Mouse (Mus musculus): Measurements from ENCODE around the gene Farsa.

The Farsa gene

GRCm38 (mm10) chr8:84834866-84835855 is 21.6 kb upstream of the Farsa start:
- peak in 1 of 2 experiments; percentile 76 for DNase-seq

- no peak for DNase-seq
Observed at GRCm38 (mm10) chr8:84837149-84837911, 19.5 kb upstream of the Farsa start.

GRCm38 (mm10) chr8:84837912-84838470 is 18.8 kb upstream of the Farsa start:
- no peak for DNase-seq

DNA sequence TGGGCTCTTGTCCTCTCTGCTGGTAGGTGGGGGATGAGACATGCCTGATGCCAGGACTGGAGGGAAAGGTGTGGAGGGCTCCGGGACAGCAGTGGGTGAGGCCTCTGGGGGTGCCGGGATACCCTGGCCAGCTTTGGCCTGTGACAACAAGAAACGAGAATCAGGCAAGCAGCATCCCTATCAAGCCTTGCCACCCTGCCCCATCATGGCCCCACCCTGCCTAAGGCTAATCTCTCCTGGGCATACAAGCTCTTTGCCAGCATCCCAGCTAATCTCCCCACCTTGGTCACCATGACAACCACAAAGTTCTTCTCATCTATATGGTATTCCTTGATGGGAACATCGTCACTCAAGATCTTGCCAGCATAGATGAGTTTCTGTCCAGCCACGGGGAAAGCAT is 18.3 kb upstream of the Farsa start:
- no peak for DNase-seq

DNA sequence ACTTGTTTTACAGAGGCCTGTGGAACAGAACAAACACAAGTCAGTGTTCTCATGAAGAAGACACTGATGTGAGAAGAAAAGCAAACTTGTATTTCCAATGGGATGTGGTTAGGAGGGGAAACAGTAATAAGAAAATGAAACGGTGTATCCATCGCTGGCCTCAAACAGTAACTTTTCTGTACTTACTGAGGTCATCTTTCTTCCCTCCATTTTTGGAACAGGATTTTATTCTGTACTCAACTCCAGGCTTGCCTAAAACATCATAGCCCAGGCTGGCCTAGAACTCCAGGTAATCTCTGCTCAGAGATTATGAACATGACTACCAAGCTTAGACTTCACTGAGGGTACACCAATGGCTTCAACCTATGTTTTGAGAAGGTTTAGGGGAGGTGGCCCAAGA is 17.4 kb upstream of the Farsa start:
- DNase-seq: no peak

DNA sequence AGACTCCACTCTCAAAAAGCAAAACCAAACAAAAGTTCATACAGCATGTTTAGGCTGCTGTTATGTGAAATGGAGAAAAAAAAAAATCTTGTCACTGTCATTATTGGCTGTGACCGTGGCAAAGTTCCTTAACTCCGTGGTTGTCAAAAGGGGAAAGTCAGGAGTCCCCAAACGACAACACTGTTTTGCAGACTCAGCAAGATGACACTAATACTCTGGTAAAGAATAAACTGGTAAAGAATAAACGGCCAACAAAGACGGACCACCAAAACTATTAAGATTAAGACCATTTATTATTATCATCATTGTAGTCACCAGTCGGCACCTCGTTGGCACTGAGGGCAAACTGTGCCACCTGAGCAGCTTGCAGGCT is 16.9 kb upstream of the Farsa start:
- no peak for DNase-seq

DNA sequence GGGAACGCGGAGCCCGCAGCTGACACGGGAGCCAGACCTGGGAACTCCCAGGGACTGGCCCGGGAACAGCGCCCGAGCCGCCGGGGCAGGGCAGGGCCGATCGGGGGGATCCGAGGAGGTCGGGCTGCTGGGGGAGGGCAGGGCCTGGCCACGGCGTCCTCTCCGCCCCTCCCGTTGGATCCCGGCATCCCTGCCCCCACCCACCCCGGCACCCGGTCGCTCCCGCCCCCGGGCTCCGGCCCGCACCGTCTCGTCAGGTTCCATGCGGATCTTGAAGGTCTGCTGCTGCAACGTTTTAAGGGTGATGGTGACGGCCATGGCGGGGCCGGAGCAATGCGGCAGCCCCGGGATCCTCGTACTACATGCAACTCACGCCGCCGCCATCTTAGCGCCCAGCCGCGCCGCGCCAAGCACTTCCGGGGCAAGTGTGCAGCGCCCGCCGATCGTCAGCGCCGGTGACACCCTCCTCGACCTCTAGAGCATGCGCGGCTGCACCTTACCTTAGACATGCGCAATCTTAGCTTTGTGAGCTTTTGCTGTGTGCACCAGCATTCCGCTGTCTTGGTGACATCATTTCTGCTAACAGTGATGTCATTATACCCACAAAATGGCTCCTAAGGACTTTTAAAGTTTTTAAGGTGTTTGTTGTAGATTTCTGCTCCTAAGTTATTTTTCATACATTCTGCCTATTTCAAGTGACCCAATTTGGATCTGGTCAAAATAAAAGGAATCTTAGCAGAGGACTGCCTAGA is 16.4 kb upstream of the Farsa start, which contains the start of gene Rad23a:
Gene Rad23a (minus strand): TSS at position 418 of the 752 bp plus-strand sequence.
- peak; percentile 92 to 95 for DNase-seq

GRCm38 (mm10) chr8:84841514-84841913 is 15.3 kb upstream of the Farsa start:
- DNase-seq: no peak

GRCm38 (mm10) chr8:84844397-84845070 is 12.3 kb upstream of the Farsa start:
- no peak for DNase-seq

DNA sequence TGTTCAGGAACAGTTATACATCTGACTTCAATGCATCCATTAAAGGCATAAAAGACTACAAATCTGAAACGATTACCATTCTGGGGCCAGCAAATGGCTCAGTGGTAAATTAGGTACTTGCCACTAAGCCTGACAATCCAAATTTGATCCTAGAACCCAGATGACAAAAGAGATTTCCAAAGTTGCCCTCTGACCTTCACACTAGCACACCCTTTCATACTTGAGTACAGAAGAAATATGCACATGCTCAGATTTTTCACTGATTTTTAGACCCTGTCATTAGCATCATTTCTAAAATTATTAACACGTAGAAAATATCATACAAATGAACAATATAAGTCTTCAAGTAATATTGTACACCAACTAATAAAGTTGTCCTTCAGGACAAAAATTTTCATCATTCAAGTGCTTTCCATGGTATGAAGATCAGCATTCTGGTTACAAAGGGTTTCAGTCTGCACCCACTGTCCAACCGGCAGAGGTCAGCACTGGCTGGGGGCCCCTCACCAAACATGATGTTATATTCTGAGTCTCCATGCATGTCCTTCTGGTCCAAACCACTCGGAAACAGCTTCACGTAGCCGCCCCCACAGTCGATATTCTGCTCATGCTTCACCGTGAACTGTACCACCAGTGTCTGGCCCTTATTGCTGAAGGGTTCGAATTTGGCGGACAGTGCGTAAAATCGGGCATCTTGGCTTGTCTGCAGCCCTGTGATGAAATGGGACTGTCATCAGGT is 11.3 kb upstream of the Farsa start:
- DNase-seq: peak; percentile 62 to 69

DNA sequence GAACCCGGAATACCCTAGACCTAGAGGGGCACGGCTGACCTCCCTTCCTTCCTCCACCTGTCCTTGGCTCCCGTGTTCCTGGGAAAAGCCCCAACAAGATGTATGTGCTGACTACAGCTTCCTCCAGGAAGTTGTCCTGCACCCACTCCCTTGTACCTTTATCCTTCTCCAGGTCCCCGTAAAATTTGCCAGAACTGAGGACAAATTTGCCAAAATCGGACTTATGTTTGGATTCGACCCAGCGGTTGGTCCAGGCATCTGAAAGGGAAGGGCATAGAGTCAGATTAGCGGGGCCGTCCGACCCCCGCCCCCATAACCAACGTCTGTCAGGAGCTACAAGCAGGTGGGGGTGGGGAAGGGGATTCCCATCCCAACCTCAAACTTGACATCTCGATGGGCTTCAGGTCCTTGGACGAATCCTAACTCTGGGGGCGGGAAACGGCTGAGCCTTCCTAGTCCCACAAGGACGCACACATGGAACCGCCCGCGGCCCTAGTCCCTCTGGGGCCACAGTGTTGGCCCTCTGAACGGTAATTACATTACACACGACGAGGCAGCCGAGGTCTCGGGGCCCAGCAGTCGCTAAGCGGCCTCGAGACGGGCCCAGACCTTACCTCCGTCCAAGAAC is 10.6 kb upstream of the Farsa start:
- DNase-seq: no peak

DNA sequence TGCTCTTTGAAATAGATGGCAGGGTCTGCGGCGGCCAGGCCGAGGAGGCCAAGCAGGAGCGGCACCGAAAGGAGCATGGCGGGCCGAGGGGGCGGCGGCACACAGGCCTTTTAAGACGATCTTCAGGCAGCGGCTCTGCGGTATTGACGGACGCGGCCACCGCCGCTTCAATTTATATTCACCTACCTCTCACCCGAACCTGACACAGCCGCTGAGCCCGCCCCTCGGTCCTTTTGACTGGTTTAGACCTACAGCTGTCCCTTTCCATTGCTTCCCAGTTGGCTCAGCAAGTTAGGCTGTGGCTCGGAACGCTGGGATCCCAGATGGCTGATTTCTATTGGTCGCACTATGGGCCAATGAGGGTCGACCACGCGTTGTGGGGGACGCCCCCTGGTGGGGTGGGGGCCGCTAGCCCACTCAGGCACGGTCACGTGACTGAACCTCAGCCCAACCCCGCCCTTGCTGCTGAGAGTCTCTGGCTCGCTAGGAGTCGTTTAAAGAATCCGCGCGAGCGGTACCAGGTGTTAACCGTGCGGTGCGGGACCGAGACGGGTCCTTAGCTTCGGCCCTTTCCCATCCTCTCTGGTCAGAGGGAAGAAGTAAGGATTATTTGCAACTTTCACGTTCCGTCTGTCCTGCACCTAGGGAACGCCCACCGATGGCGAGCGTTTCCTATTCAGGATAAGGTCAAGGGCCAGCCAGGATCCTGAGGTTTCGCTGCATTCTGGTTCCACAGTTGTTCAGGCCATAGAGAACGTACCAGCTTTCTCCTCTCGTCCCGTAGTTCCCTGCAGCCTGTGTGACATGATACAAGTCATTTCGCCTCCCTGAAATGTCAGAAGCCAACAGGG is 9.8 kb upstream of the Farsa start, which contains the start of gene Calr:
Gene Calr (minus strand): TSS at position 213 of the 851 bp plus-strand sequence.
- DNase-seq: peak; percentile 99 to 100

GRCm38 (mm10) chr8:84847684-84848435 is 8.9 kb upstream of the Farsa start:
- DNase-seq: no peak

DNA sequence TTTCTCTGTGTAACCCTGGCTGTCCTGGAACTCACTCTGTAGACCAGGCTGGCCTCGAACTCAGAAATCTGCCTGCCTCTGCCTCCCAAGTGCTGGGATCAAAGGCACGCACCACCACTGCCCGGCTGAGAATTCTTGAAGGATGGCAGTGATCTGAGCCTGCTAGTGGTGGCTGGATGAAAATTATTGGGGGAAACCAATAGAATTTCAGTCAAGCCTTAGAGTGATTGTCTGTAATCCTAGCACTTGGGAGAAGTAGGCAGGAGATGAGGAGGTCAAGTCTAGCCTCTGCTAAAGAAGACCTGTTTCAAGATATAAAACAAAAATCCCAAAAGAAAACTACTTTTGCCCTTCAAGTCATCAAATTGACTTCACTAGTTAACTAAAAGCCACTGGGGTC is 355 bp upstream of the Farsa start:
- DNase-seq: no peak

GRCm38 (mm10) chr8:84871376-84872308 is 14.9 kb downstream of the Farsa start, which contains the start of gene Syce2:
TSS of gene Syce2 (plus strand) at chr8:84872111.
- DNase-seq: peak; percentile 84 to 87

DNA sequence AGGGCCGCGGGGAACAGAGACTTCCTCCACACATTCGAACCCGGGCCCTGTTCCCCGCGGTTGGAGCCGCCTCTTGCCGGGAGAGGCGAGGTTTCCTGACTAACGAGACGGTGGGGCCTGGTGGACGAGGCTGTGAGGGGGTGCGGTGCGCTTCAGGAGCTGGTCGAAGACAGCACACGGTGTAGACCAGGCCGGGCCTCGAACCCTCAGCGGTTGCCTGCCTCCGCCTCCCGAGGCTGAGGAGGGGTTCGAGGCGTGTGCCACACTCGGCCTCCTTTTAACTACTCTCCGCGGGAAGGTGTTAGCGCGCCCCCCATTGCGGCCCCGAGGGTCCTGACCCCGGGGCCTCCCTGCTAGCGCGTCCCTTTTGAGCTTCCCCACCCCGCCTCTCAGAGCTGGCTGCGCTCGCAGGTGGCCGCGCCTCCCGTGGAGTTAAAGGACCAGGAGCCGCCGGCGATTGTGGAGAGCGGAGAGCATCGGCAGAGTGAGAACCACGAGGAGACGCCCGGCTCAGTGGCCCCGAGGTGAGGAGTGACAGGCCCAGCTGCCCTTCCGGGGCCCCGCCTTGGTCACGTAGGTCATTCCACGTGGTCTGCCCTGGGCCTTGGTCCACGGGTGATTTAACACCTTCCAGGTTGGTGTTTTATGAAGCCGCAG is 15.6 kb downstream of the Farsa start:
- DNase-seq: peak; percentile 48 to 56

- no peak for DNase-seq
Observed at GRCm38 (mm10) chr8:84873016-84873415, 16.2 kb downstream of the Farsa start.

Data from lung, postnatal 4 days (tissue).